Mouse (Mus musculus) E14TG2a.4 (cell line): Measurements from ENCODE around the gene Hint1.

ENCODE experiments used
- H3K27me3 ChIP-seq: 2 replicates; pipeline ENCODE4 v1.6.1; 2014; ENCODE audit warnings: low read length, control low read depth; ENCODE audit not compliant: insufficient read depth
- H3K36me3 ChIP-seq: 2 replicates; pipeline ENCODE4 v1.6.1; 2014; ENCODE audit warnings: low read length, control low read depth; ENCODE audit not compliant: insufficient read depth
- H3K4me1 ChIP-seq: replicated peaks from 2 replicates; pipeline ENCODE4 v1.6.1; 2014; ENCODE audit warnings: low read depth, low read length, control low read depth
- H3K4me3 ChIP-seq: replicated peaks from 2 replicates; pipeline ENCODE4 v1.5.1; 2014; ENCODE audit warnings: mild to moderate bottlenecking, low read length
- H3K9me3 ChIP-seq: 2 replicates; pipeline ENCODE4 v1.6.1; 2014; ENCODE audit warnings: low read length, control low read depth
- CTCF ChIP-seq: conservative IDR thresholded peaks from 2 replicates; pipeline ENCODE4 v1.5.1; 2014; ENCODE audit warnings: low read length
- NANOG ChIP-seq: IDR thresholded peaks from 2 replicates; pipeline ENCODE4 v1.6.1; 2014; ENCODE audit warnings: borderline replicate concordance, low read length, mixed read lengths

The Hint1 gene

DNA sequence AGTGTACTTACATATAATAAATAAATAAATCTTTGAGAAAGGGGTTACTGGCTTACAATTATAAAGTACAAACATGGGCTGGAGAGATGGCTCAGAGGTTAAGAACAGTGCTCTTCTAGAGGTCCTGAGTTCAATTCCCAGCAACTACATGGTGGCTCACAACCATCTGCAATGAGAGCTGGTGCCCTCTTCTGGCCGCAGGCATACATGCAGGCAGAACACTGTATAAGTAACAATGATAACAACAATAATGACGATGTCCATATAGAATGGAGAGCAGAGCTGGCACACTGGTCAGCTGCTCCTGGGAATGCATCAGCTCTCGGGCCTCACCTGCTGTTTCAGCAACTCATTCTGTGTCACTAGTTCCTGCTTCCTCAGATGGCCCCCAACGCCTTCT, 52.1 kb downstream of the Hint1 start:
- peaks cover 100% of the 10 kb centered on the region for H3K36me3 ChIP-seq
- H3K9me3 ChIP-seq: no peaks in the 10 kb centered on the region
- TF ChIP-seq NANOG (no peak), CTCF (peak; percentile 50)
- H3K27me3 ChIP-seq: no peaks in the 10 kb centered on the region
- H3K4me1 ChIP-seq: peaks cover 30% of the 10 kb centered on the region
- no peak overlapping the region for H3K4me3 ChIP-seq
